Mouse (Mus musculus) heart, embryonic 12.5 days (tissue): ENCODE measurements around the gene Prkca. TPM values are rescaled to one million over a fixed set of nuclear protein-coding genes. Genes with fewer than 3 reads are reported as not detected.

Experiments used
- ATAC-seq: fragments of 200-750 bp; cut with Nextera tagmentation; 2 replicates; pipeline ENCODE4 v1.8.0; 2017; ENCODE audit warnings: moderate TSS enrichment, moderate library complexity; ENCODE audit not compliant: insufficient number of reproducible peaks, low FRiP score
- H3K27ac ChIP-seq: fragments of 300-500 bp; sonication (generic); 2 replicates; pipeline ENCODE4 v1.5.1; 2016; ENCODE audit warnings: mild to moderate bottlenecking, moderate library complexity; ENCODE audit not compliant: poor library complexity, severe bottlenecking
- H3K27me3 ChIP-seq: fragments of 300-500 bp; sonication (generic); replicated peaks from 2 replicates; pipeline ENCODE4 v1.6.1; 2016; ENCODE audit warnings: mild to moderate bottlenecking, moderate library complexity
- H3K36me3 ChIP-seq: fragments of 300-500 bp; sonication (generic); 2 replicates; pipeline ENCODE4 v1.6.1; 2016; ENCODE audit warnings: mild to moderate bottlenecking, moderate library complexity
- H3K4me1 ChIP-seq: fragments of 300-500 bp; sonication (generic); replicated peaks from 2 replicates; pipeline ENCODE4 v1.6.1; 2016; ENCODE audit warnings: mild to moderate bottlenecking
- H3K4me2 ChIP-seq: fragments of 300-500 bp; sonication (generic); 2 replicates; pipeline ENCODE4 v1.6.1; 2016; ENCODE audit warnings: mild to moderate bottlenecking, moderate library complexity
- H3K4me3 ChIP-seq: fragments of 300-500 bp; sonication (generic); 2 replicates; pipeline ENCODE4 v1.5.1; 2016; ENCODE audit warnings: mild to moderate bottlenecking
- H3K9ac ChIP-seq: fragments of 300-500 bp; sonication (generic); 2 replicates; pipeline ENCODE4 v1.6.1; 2016; ENCODE audit warnings: mild to moderate bottlenecking, moderate library complexity
- H3K9me3 ChIP-seq: fragments of 300-500 bp; sonication (generic); replicated peaks from 2 replicates; pipeline ENCODE4 v1.6.1; 2016; ENCODE audit warnings: mild to moderate bottlenecking, moderate library complexity
- WGBS: fragments of 180-500 bp; shearing (Covaris S2); methylation state at CpG from one replicate; pipeline ENCODE4 v1.1.7; 2016; 5-methylcytosine and 5-hydroxymethylcytosine counted together
- polyA plus RNA-seq: library from polyadenylated mRNA; unstranded; fragments of >200 nt; fragmentation: Nextera tagmentation; extraction: Ambion mirVana; gene quantifications from 2 replicates; pipeline ENCODE4 v1.2.1, GENCODE M21; 2016

Gene Prkca
- polyA plus RNA-seq, 1 experiment from 2014 or later, result 18.8 TPM

DNA sequence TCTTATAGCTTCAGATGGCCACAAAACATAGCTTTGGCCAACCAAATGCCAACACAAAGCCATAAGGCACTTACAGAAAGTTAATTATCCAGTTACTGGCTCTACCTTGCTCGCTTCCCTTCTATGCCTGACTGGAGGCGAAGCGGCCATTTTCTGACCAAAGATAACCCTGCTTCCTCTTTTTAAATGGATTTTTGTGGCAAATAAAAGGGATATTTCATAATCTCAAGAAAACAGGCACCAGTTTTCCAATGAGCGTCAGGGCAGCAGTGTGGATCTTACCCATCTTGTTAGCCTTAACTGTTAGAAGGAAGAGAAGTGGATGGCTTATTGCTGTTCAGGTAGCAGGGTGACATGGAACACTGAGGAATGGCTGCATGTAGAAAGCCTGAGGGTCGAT lies 264.3 kb downstream of the Prkca start:
- H3K9me3 ChIP-seq, result no peaks in the 10 kb centered on the region
- no peaks in the 10 kb centered on the region for H3K27me3 ChIP-seq
- peaks cover 11% of the 10 kb centered on the region; the same call in 1 of the 2 replicates for H3K4me1 ChIP-seq
- no peaks in the 10 kb centered on the region for H3K36me3 ChIP-seq
- ATAC-seq, result no peak
- WGBS, result 85% methylated on average over 5 of the region's 5 CpGs
- H3K27ac ChIP-seq, result no peak overlapping the region
- H3K9ac ChIP-seq, result no peak overlapping the region
- H3K4me2 ChIP-seq, result no peak overlapping the region
- H3K4me3 ChIP-seq, result no peak overlapping the region

DNA sequence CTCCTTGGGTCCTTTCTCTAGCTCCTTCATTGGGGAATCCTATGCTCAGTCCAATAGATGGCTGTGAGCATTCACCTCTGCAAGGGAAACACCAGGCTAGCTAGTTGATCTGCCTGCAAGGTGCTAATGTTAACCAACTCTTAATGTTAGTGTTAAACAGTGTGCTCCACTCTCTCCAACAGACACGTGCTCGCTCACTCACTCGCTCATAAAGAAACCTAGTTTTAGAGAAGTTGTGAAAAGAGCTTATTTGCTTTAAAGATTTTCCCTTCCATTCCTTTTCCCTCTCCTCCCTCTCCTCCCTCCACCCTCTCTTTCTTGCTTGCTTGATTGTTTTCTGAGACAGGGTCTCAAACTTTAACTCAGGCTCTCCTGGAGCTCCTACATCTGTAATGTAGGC lies 266.2 kb downstream of the Prkca start:
- Histone ChIP-seq H3K36me3 (no peaks in the 10 kb centered on the region), H3K4me3 (no peak overlapping the region), H3K9ac (no peak overlapping the region), H3K27ac (no peak overlapping the region), H3K9me3 (no peaks in the 10 kb centered on the region), H3K27me3 (no peaks in the 10 kb centered on the region), H3K4me1 (peaks cover 17% of the 10 kb centered on the region), H3K4me2 (no peak overlapping the region)
- ATAC-seq, result no peak
- WGBS, result 94% methylated on average over 3 of the region's 3 CpGs

DNA sequence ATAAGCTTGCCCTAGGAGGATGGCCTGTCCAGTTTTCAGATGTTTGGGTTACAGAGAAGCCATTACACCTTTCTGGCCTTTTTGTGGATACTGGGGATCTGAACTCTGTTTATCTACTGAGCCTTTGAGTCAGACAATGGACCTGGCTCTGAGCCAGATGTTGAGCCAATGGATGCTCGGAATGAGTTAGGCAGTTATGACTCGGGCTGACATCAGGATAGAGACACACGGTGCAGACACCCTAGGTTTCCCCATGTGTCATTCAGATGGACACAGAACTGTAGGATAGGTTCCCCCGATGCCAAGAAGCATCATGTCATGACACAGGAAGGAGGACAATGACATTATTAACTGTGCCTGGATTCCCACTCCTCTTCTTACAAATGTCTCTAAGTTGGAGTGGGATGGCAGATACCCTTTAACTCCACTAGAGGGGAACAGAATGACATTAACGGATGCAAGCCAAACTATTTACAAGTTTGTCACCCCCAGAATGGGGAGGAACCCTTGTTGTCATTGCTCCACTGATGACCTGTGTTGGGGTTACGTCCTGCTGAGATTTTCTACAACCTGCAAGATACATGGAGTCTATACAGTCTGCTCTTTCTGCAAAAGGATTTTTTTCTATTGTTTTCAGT lies 271.0 kb downstream of the Prkca start:
- Histone ChIP-seq H3K9ac (no peak overlapping the region), H3K27ac (no peak overlapping the region), H3K9me3 (no peaks in the 10 kb centered on the region), H3K36me3 (no peaks in the 10 kb centered on the region), H3K4me3 (no peak overlapping the region), H3K4me1 (peaks cover 12% of the 10 kb centered on the region), H3K27me3 (no peaks in the 10 kb centered on the region), H3K4me2 (no peak overlapping the region)
- 56% methylated on average over 6 of the region's 6 CpGs for WGBS
- ATAC-seq, result no peak

DNA sequence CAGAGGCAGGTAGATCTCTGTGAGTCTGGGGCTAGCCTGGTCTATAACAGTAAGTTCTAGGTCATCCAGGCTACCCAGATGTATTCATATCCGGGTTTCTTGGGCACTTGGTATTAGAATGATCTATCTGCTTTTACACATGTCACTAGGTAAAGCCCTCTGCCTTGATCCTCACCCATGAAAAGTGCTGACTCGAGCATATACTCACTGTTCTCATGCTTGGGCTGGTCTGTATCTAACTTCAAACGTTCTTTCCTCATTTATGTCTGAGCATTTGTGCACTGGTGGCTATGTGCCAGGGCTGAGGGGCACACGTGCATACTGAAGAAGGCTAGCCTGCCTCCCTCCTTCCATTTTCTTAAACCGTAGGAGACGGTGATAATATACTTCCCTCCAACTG lies 272.5 kb downstream of the Prkca start:
- H3K4me1 ChIP-seq, result peaks cover 12% of the 10 kb centered on the region
- H3K27ac ChIP-seq, result no peak overlapping the region
- no peak for ATAC-seq
- no peaks in the 10 kb centered on the region for H3K9me3 ChIP-seq
- H3K9ac ChIP-seq, result no peak overlapping the region
- H3K4me3 ChIP-seq, result no peak overlapping the region
- H3K4me2 ChIP-seq, result no peak overlapping the region
- WGBS, result 80% methylated on average over 6 of the region's 6 CpGs
- no peaks in the 10 kb centered on the region for H3K27me3 ChIP-seq
- H3K36me3 ChIP-seq, result no peaks in the 10 kb centered on the region

DNA sequence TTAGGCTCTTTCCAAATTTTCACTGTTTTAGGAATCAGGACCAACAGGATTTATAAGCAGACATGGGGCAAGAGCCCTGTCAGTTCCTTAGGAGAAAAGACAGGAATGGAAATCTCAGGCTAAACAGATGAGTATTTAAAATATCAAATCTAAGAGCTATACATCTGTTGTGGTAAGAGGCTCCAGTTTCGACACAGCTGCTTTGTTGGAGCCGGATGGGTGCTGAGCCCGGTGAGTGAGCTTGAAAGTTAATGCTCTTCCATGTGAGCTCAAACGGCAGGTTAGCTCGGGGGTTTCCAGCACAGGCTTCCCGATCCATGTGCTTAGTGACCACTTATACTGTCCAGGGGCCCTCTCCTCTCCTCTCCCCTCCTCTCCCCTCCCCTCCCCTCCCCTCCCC lies 273.7 kb downstream of the Prkca start:
- no peak overlapping the region for H3K27ac ChIP-seq
- H3K4me3 ChIP-seq, result no peak overlapping the region
- 69% methylated on average over 6 of the region's 6 CpGs for WGBS
- H3K36me3 ChIP-seq, result no peaks in the 10 kb centered on the region
- no peak for ATAC-seq
- H3K4me1 ChIP-seq, result peaks cover 12% of the 10 kb centered on the region
- H3K9me3 ChIP-seq, result no peaks in the 10 kb centered on the region
- no peak overlapping the region for H3K4me2 ChIP-seq
- no peak overlapping the region for H3K9ac ChIP-seq
- no peaks in the 10 kb centered on the region for H3K27me3 ChIP-seq

DNA sequence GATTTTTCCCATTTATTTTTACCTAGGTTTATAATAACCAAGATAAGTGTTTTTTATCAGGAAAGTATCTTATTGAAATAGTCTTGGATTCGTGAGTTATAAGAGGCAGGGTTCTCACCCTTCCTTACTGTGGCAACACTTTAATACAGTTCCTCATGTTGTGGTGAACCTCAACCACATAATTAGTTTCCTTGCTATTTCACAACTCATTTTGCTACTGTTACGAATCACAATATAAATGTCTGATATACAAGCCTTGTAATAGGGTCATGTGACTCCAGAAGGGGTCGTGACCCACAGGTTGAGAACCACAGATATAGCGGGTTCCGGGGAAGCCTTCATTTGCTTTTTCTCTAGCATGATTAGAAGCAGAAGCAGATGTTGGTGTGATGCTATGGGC lies 275.3 kb downstream of the Prkca start:
- ATAC-seq, result no peak
- Histone ChIP-seq H3K27ac (no peak overlapping the region), H3K4me3 (no peak overlapping the region), H3K27me3 (no peaks in the 10 kb centered on the region), H3K4me2 (no peak overlapping the region), H3K4me1 (peaks cover 5% of the 10 kb centered on the region; the same call in 1 of the 2 replicates), H3K9me3 (no peaks in the 10 kb centered on the region), H3K36me3 (no peaks in the 10 kb centered on the region), H3K9ac (no peak overlapping the region)
- 89% methylated on average over 5 of the region's 5 CpGs for WGBS

DNA sequence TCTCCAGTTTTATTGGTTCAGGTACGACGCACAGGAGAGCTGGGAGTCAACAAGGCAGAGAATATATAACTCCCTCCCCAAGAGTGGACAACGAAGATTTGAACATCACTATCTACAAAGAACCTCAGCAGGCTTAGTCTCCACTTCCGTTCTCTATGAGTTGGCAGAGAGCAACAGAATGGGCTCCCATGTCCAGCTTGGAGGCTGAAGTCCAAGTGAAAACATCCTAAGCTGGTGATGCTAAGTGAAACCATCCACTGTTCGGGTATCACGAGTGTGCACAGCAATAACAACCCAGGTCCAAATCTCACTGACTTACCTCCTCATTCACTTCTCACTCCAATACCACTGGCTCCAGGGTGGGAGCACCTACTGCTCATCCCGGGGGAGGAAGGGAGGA lies 276.6 kb downstream of the Prkca start:
- H3K36me3 ChIP-seq, result no peaks in the 10 kb centered on the region
- H3K27me3 ChIP-seq, result no peaks in the 10 kb centered on the region
- H3K27ac ChIP-seq, result no peak overlapping the region
- no peak for ATAC-seq
- no peaks in the 10 kb centered on the region for H3K4me1 ChIP-seq
- WGBS, result 84% methylated on average over 7 of the region's 7 CpGs
- no peak overlapping the region for H3K4me3 ChIP-seq
- H3K9ac ChIP-seq, result no peak overlapping the region
- H3K4me2 ChIP-seq, result no peak overlapping the region
- H3K9me3 ChIP-seq, result no peaks in the 10 kb centered on the region

DNA sequence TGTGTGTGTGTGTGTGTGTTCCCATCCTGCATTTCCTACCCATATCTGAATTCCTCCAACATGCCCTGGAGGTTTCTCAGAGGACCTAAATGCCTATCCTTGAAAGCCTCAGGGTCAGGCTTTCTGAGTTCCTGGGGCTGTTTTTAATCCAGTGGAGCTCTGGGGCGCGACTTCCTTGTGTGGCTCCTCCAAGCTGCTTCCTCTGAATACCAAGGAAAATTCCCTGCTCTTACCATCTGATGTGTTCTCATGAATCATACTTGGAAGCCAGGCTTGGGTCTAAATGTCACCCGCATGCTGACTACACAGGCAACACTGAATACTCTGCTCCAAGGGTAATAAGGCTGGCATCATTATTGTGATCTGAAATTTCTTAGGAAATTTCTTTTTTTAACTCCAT lies 279.3 kb downstream of the Prkca start:
- 76% methylated on average over 3 of the region's 3 CpGs for WGBS
- Histone ChIP-seq H3K4me3 (no peak overlapping the region), H3K36me3 (no peaks in the 10 kb centered on the region), H3K9me3 (no peaks in the 10 kb centered on the region), H3K27ac (no peak overlapping the region), H3K27me3 (no peaks in the 10 kb centered on the region), H3K4me1 (no peaks in the 10 kb centered on the region), H3K4me2 (no peak overlapping the region), H3K9ac (no peak overlapping the region)
- no peak for ATAC-seq

DNA sequence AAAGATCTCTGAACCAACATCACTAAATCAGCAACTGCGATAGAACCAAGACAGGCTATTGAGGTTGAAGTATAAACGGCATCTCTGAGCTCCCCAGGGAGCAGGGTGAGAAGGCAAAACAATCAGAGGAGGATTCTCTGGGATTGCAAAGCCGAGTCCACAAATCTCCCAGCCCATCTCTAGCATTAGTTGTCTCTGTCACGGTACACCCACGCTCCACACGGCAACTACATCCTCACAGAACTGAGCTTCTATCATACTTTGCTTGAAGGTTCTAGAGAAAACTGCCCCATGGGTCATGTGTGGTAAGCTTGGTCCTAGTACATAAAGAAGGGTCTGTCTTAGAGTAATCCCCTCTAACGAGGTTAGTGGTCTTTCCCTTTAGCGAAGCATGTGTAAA lies 280.6 kb downstream of the Prkca start:
- ATAC-seq, result no peak
- Histone ChIP-seq H3K4me1 (no peaks in the 10 kb centered on the region), H3K27me3 (no peaks in the 10 kb centered on the region), H3K36me3 (no peaks in the 10 kb centered on the region), H3K27ac (no peak overlapping the region), H3K9me3 (no peaks in the 10 kb centered on the region), H3K9ac (no peak overlapping the region), H3K4me2 (no peak overlapping the region), H3K4me3 (no peak overlapping the region)
- 73% methylated on average over 8 of the region's 8 CpGs for WGBS

DNA sequence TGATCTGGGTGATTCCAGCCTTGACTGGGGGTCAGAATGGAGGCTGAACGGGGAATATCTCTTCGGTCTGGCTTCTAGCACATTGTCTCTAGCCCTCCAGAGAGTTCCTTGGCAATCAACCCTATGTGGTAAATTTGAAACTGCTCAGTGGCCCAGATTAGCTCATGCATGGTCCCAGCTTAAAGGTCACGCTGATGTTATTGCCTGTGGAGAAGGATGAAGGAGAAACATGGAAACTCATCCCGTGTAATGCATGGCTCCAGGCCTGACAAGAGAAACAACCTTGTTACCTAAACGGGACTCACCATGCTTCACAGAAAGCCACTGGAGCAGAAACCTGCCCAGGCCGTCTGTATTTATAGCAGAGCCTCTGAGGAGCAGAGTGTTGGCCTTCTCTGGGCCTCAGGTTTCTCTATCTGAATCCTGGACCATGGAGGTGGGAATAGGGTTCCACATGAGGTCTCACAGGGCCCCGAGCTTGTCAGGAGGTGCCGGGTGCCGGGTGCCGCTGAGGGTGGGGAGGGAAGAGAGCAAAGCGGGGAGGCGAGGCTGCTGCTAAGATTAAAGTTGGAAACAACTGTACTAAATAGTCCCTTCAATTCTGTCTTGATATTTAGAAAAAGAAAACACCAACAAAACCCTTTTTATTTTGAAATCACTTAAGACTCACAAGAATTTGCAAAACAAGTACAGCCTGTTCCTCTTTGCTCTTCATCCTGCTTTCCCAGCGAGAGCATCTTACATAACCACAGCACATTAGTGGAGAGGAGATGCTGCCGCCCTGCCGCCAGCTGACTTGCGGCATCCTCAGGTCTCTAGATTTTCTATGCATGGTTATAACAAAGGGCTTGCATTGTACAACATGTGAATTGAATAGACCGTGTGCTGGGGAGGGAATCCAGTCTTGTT lies 281.9 kb downstream of the Prkca start:
- Histone ChIP-seq H3K27ac (no peak overlapping the region), H3K36me3 (no peaks in the 10 kb centered on the region), H3K4me3 (no peak overlapping the region), H3K4me1 (no peaks in the 10 kb centered on the region), H3K9ac (no peak overlapping the region), H3K4me2 (no peak overlapping the region), H3K9me3 (no peaks in the 10 kb centered on the region), H3K27me3 (no peaks in the 10 kb centered on the region)
- WGBS, result 85% methylated on average over 17 of the region's 17 CpGs
- no peak for ATAC-seq

DNA sequence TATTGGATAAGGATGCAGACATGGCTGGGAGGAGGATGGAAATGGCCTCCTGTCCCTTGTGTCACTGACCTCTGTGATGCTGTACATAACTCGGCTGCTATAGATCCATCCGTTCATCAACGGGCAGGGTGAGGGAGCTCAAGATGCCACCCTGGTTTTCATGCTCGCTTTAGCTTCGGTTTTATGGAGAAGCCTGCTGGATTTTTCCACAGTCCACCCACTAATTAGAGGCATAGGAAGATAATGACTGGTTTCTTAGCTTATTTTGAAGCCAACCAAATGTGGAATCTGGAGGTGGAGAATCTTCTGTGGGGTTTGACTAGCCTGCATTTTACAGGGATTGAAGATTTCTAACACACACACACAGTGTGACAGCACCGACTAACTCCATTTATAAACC lies 286.6 kb downstream of the Prkca start:
- no peaks in the 10 kb centered on the region for H3K27me3 ChIP-seq
- 86% methylated on average over 6 of the region's 6 CpGs for WGBS

More for the DNA sequence above, 286.6 kb downstream of the Prkca start:
- Histone ChIP-seq H3K9ac (no peak overlapping the region), H3K4me3 (no peak overlapping the region), H3K36me3 (peaks cover 8% of the 10 kb centered on the region; the same call in 1 of the 2 replicates), H3K4me1 (no peaks in the 10 kb centered on the region), H3K4me2 (no peak overlapping the region), H3K9me3 (no peaks in the 10 kb centered on the region), H3K27ac (no peak overlapping the region)
- ATAC-seq, result no peak
